Mouse (Mus musculus) testis, adult 2 months (tissue): ENCODE results near the gene Hoxa4.

Experiments used
- CTCF ChIP-seq: fragments of 200-500 bp; IDR thresholded peaks from 2 replicates; pipeline ENCODE4 v1.5.1; 2012; ENCODE audit warnings: low read depth, mild to moderate bottlenecking, inconsistent platforms, low read length, moderate library complexity; ENCODE audit not compliant: control insufficient read depth, insufficient read depth, insufficient replicate concordance
- POLR2A ChIP-seq: fragments of 200-500 bp; IDR thresholded peaks from 2 replicates; pipeline ENCODE4 v1.6.1; 2012; ENCODE audit warnings: low read depth, mild to moderate bottlenecking, inconsistent platforms, low read length, moderate library complexity; ENCODE audit not compliant: control insufficient read depth

DNA sequence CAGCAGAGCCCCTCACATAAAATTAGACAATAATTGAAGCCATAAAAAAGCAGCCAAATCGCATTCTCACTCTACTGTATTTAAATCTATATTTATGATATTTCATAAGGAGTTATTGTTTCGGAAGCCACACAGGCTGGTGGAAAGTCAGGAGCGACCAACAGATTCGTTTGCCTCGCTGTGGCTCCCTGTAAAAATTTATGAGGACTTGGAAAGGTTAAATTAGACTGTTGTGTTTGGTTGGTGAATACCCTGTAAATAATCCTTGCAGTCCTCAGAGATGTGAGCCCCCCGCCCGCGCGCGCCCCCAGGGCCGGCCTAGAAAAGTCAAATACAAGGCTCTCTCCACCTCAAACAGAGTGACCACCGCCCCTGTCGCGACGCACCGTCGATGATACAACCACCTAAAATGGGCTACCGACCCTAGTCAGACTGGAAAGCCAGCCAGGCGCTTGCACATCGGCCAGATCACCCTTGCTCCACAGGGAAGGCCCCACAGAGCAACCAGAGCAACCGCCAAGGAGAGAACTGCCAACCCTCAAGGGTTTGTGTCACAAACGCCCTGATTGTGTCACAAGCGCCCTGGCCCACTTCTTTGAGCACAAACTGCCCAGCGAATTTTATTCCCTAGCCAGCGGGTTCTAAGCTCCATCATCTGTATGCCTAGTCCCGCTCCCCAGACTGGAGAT, 35.2 kb upstream of the Hoxa4 start:
- no peak for TF ChIP-seq CTCF
- TF ChIP-seq POLR2A = no peak
